Mouse (Mus musculus): ENCODE measurements around the gene Spag7. TPM values are rescaled to one million over a fixed set of nuclear protein-coding genes. Genes with fewer than 3 reads are reported as not detected.

The Spag7 gene
- 21.0 and 36.6 TPM in 2 replicates for polyA plus RNA-seq (2012; rRNA removed)

GRCm38 (mm10) chr11:70668771-70669505 lies at the start of gene Spag7:
Gene Spag7, minus strand, starts transcription at chr11:70669416.
- H3K4me1 ChIP-seq (ENCODE audit: control insufficient read depth, insufficient read depth, insufficient read length, low read length), result peaks cover 4% of the 10 kb centered on the region; the same call in 1 of the 2 replicates
- no peak for TF ChIP-seq CTCF (IDR thresholded peaks at IDR 0.05; ENCODE audit: extremely low read depth, insufficient read length, insufficient replicate concordance, low read depth, low read length)
- peak; percentile 42 for TF ChIP-seq POLR2A (IDR thresholded peaks at IDR 0.05; ENCODE audit: low read depth, low read length)
- H3K27ac ChIP-seq (ENCODE audit: insufficient read depth, low read depth, low read length), result peak within 1 kb of the TSS; percentile 96
- under 1% methylated on average over 44 of the region's 44 CpGs for WGBS
- peak within 1 kb of the TSS; percentile 84 for H3K4me3 ChIP-seq (ENCODE audit: low read depth, low read length)
- H3K27me3 ChIP-seq (ENCODE audit: control insufficient read depth, insufficient read depth, low read length), result no peaks in the 10 kb centered on the region
- peaks cover 34% of the 10 kb centered on the region for H3K36me3 ChIP-seq (ENCODE audit: control insufficient read depth, insufficient read depth, low read length)

GRCm38 (mm10) chr11:70718481-70718880 lies 49.3 kb upstream of the Spag7 start:
- Histone ChIP-seq H3K27ac (ENCODE audit: insufficient read depth, low read depth, low read length) (no peak overlapping the region), H3K4me1 (ENCODE audit: control insufficient read depth, insufficient read depth, insufficient read length, low read length) (no peaks in the 10 kb centered on the region), H3K27me3 (ENCODE audit: control insufficient read depth, insufficient read depth, low read length) (no peaks in the 10 kb centered on the region), H3K36me3 (ENCODE audit: control insufficient read depth, insufficient read depth, low read length) (peaks cover 72% of the 10 kb centered on the region), H3K4me3 (ENCODE audit: low read depth, low read length) (no peak overlapping the region)
- no peak for TF ChIP-seq CTCF (IDR thresholded peaks at IDR 0.05; ENCODE audit: extremely low read depth, insufficient read length, insufficient replicate concordance, low read depth, low read length)
- TF ChIP-seq POLR2A (IDR thresholded peaks at IDR 0.05; ENCODE audit: low read depth, low read length), result no peak
- 77% methylated on average over 5 of the region's 5 CpGs for WGBS

GRCm38 (mm10) chr11:70715832-70716231 lies 46.6 kb upstream of the Spag7 start:
- Histone ChIP-seq H3K4me1 (ENCODE audit: control insufficient read depth, insufficient read depth, insufficient read length, low read length) (peaks cover 2% of the 10 kb centered on the region; the same call in 1 of the 2 replicates), H3K36me3 (ENCODE audit: control insufficient read depth, insufficient read depth, low read length) (peaks cover 71% of the 10 kb centered on the region), H3K27me3 (ENCODE audit: control insufficient read depth, insufficient read depth, low read length) (no peaks in the 10 kb centered on the region), H3K4me3 (ENCODE audit: low read depth, low read length) (no peak overlapping the region), H3K27ac (ENCODE audit: insufficient read depth, low read depth, low read length) (no peak overlapping the region)
- TF ChIP-seq CTCF (IDR thresholded peaks at IDR 0.05; ENCODE audit: extremely low read depth, insufficient read length, insufficient replicate concordance, low read depth, low read length) (no peak), POLR2A (IDR thresholded peaks at IDR 0.05; ENCODE audit: low read depth, low read length) (no peak)
- 81% methylated on average over 6 of the region's 6 CpGs for WGBS

- Histone ChIP-seq H3K36me3 (ENCODE audit: control insufficient read depth, insufficient read depth, low read length) (peaks cover 73% of the 10 kb centered on the region), H3K4me3 (ENCODE audit: low read depth, low read length) (no peak overlapping the region), H3K27me3 (ENCODE audit: control insufficient read depth, insufficient read depth, low read length) (no peaks in the 10 kb centered on the region), H3K27ac (ENCODE audit: insufficient read depth, low read depth, low read length) (peak overlapping the region; percentile 33; the same call in 1 of the 2 replicates), H3K4me1 (ENCODE audit: control insufficient read depth, insufficient read depth, insufficient read length, low read length) (peaks cover 2% of the 10 kb centered on the region; the same call in 1 of the 2 replicates)
- TF ChIP-seq CTCF (IDR thresholded peaks at IDR 0.05; ENCODE audit: extremely low read depth, insufficient read length, insufficient replicate concordance, low read depth, low read length) (no peak), POLR2A (IDR thresholded peaks at IDR 0.05; ENCODE audit: low read depth, low read length) (no peak)
- WGBS, result 39% methylated on average over 6 of the region's 6 CpGs
Observed at GRCm38 (mm10) chr11:70713222-70713621, 44.0 kb upstream of the Spag7 start.

- TF ChIP-seq POLR2A (IDR thresholded peaks at IDR 0.05; ENCODE audit: low read depth, low read length), result no peak
- no peak for TF ChIP-seq CTCF (IDR thresholded peaks at IDR 0.05; ENCODE audit: extremely low read depth, insufficient read length, insufficient replicate concordance, low read depth, low read length)
- WGBS, result 92% methylated on average over 10 of the region's 10 CpGs
- H3K4me1 ChIP-seq (ENCODE audit: control insufficient read depth, insufficient read depth, insufficient read length, low read length), result peaks cover 2% of the 10 kb centered on the region; the same call in 1 of the 2 replicates
- no peaks in the 10 kb centered on the region for H3K27me3 ChIP-seq (ENCODE audit: control insufficient read depth, insufficient read depth, low read length)
- no peak overlapping the region for H3K27ac ChIP-seq (ENCODE audit: insufficient read depth, low read depth, low read length)
- peaks cover 73% of the 10 kb centered on the region for H3K36me3 ChIP-seq (ENCODE audit: control insufficient read depth, insufficient read depth, low read length)
- H3K4me3 ChIP-seq (ENCODE audit: low read depth, low read length), result no peak overlapping the region
Observed at GRCm38 (mm10) chr11:70711026-70711425, 41.8 kb upstream of the Spag7 start.

GRCm38 (mm10) chr11:70706127-70706526 lies 36.9 kb upstream of the Spag7 start:
- Histone ChIP-seq H3K4me3 (ENCODE audit: low read depth, low read length) (no peak overlapping the region), H3K36me3 (ENCODE audit: control insufficient read depth, insufficient read depth, low read length) (peaks cover 79% of the 10 kb centered on the region)
- WGBS, result 65% methylated on average over 3 of the region's 3 CpGs

GRCm38 (mm10) chr11:70702781-70703180 lies 33.6 kb upstream of the Spag7 start:
- H3K36me3 ChIP-seq (ENCODE audit: control insufficient read depth, insufficient read depth, low read length), result peaks cover 49% of the 10 kb centered on the region
- peaks cover 12% of the 10 kb centered on the region for H3K4me1 ChIP-seq (ENCODE audit: control insufficient read depth, insufficient read depth, insufficient read length, low read length)
- no peak for TF ChIP-seq CTCF (IDR thresholded peaks at IDR 0.05; ENCODE audit: extremely low read depth, insufficient read length, insufficient replicate concordance, low read depth, low read length)
- TF ChIP-seq POLR2A (IDR thresholded peaks at IDR 0.05; ENCODE audit: low read depth, low read length), result no peak
- WGBS, result 77% methylated on average over 6 of the region's 6 CpGs
- no peaks in the 10 kb centered on the region for H3K27me3 ChIP-seq (ENCODE audit: control insufficient read depth, insufficient read depth, low read length)
- no peak overlapping the region for H3K27ac ChIP-seq (ENCODE audit: insufficient read depth, low read depth, low read length)
- H3K4me3 ChIP-seq (ENCODE audit: low read depth, low read length), result no peak overlapping the region

More at GRCm38 (mm10) chr11:70706127-70706526, 36.9 kb upstream of the Spag7 start:
- no peak for TF ChIP-seq CTCF (IDR thresholded peaks at IDR 0.05; ENCODE audit: extremely low read depth, insufficient read length, insufficient replicate concordance, low read depth, low read length)
- TF ChIP-seq POLR2A (IDR thresholded peaks at IDR 0.05; ENCODE audit: low read depth, low read length), result no peak
- H3K4me1 ChIP-seq (ENCODE audit: control insufficient read depth, insufficient read depth, insufficient read length, low read length), result peaks cover 9% of the 10 kb centered on the region; the same call in 1 of the 2 replicates
- H3K27ac ChIP-seq (ENCODE audit: insufficient read depth, low read depth, low read length), result no peak overlapping the region
- no peaks in the 10 kb centered on the region for H3K27me3 ChIP-seq (ENCODE audit: control insufficient read depth, insufficient read depth, low read length)
